Mouse (Mus musculus) embryonic fibroblast, embryonic 13.5 days (primary cell): ENCODE data around the gene Pde6g.

Experiments
- CTCF ChIP-seq: IDR thresholded peaks from 2 replicates; pipeline ENCODE4 v1.5.1; 2011; ENCODE audit warnings: mild to moderate bottlenecking, control low read depth, low read length, moderate library complexity, borderline replicate concordance; ENCODE audit not compliant: insufficient read depth
- POLR2A ChIP-seq: IDR thresholded peaks from 2 replicates; pipeline ENCODE4 v1.6.1; 2011; ENCODE audit warnings: low read depth, mild to moderate bottlenecking, control low read depth, low read length, moderate library complexity

DNA sequence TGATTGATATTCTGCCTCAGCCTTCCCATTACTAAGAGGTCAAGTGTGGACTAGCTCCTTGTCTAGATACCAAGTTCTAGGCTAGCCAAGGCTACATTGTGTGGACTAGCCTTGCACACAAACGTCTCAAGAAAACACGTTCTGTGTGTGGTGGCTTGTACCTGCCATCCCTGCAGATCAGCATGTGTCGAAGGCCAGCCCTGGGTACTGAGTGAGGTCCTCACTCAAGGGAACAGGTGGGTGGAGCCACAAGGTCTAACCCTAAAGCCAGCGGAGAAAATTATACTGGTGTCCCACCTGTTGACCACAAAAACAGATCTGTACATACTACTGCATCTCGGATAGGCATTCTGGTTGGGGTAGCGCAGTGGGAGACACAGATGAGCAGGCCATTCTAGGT, 46.6 kb upstream of the Pde6g start:
- TF ChIP-seq CTCF (no peak), POLR2A (no peak)
